Mouse (Mus musculus) embryonic facial prominence, embryonic 14.5 days (tissue): ENCODE results near the gene Tspan10. TPM values are rescaled to one million over a fixed set of nuclear protein-coding genes. Genes with fewer than 3 reads are reported as not detected.

ENCODE experiments used
- ATAC-seq: fragments of 200-750 bp; cut with Nextera tagmentation; 2 replicates; pipeline ENCODE4 v1.8.0; 2017; ENCODE audit warnings: low read depth, moderate number of reproducible peaks, moderate TSS enrichment
- DNase-seq: peaks from one replicate; pipeline ENCODE4 v3.0.0-alpha.2; 2015; ENCODE audit warnings: low spot score
- H3K27ac ChIP-seq: fragments of 300-500 bp; sonication (generic); replicated peaks from 2 replicates; pipeline ENCODE4 v1.5.1; 2014; ENCODE audit warnings: low read depth, mild to moderate bottlenecking, low read length, moderate library complexity
- H3K27me3 ChIP-seq: fragments of 300-500 bp; sonication (generic); replicated peaks from 2 replicates; pipeline ENCODE4 v1.6.1; 2014; ENCODE audit warnings: low read length; ENCODE audit not compliant: control insufficient read depth, insufficient read depth
- H3K36me3 ChIP-seq: fragments of 300-500 bp; sonication (generic); 2 replicates; pipeline ENCODE4 v1.6.1; 2014; ENCODE audit warnings: low read length, mixed read lengths; ENCODE audit not compliant: control insufficient read depth, insufficient read depth
- H3K4me1 ChIP-seq: fragments of 300-500 bp; sonication (generic); 2 replicates; pipeline ENCODE4 v1.6.1; 2014; ENCODE audit warnings: antibody characterized with exemption, low read length; ENCODE audit not compliant: control insufficient read depth, insufficient read depth
- H3K4me2 ChIP-seq: fragments of 300-500 bp; sonication (generic); 2 replicates; pipeline ENCODE4 v1.6.1; 2014; ENCODE audit warnings: low read depth, mild to moderate bottlenecking, low read length, moderate library complexity, mixed read lengths
- H3K4me3 ChIP-seq: fragments of 300-500 bp; sonication (generic); 2 replicates; pipeline ENCODE4 v1.5.1; 2014; ENCODE audit warnings: low read depth, mild to moderate bottlenecking, low read length
- H3K9ac ChIP-seq: fragments of 300-500 bp; sonication (generic); 2 replicates; pipeline ENCODE4 v1.6.1; 2014; ENCODE audit warnings: low read depth, mild to moderate bottlenecking, low read length, moderate library complexity, mixed read lengths
- H3K9me3 ChIP-seq: fragments of 300-500 bp; sonication (generic); 2 replicates; pipeline ENCODE4 v1.6.1; 2016; ENCODE audit warnings: low read length; ENCODE audit not compliant: control insufficient read depth
- WGBS: fragments of 180-500 bp; shearing (Covaris S2); extraction: QIAGEN DNeasy Blood & Tissue Kit; methylation state at CpG from one replicate; pipeline ENCODE4 v1.1.7; 2014; 5-methylcytosine and 5-hydroxymethylcytosine counted together
- polyA plus RNA-seq: library from polyadenylated mRNA; unstranded; fragments of >200 nt; fragmentation: Nextera tagmentation; extraction: Ambion mirVana; gene quantifications from 2 replicates; pipeline ENCODE4 v1.2.1, GENCODE M21; 2014

Gene Tspan10
- polyA plus RNA-seq, 1 experiment from 2014 or later, result 0.63 TPM

DNA sequence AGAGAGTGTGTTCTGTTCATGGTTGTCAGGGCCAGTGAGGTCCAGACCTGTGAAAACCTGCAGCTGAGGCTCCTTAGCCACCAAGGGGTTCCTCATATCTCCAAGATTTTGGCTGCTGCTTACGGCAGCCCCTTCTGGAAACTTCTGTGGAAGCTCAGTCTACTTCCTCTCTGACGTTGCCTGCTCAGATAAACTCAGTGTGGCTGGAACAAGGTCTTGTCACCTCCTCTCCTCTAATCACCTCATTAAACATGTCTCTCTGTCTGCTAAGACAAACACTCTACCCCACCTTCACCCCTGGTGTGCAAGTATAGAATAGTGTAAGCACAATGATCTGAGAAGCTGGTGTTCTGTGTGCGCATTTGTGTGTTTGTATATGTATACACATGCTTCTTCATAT is 3.0 kb downstream of the Tspan10 start:
- H3K4me1 ChIP-seq, result no peaks in the 10 kb centered on the region
- no peaks in the 10 kb centered on the region for H3K9me3 ChIP-seq
- H3K36me3 ChIP-seq, result no peaks in the 10 kb centered on the region
- H3K27me3 ChIP-seq, result no peaks in the 10 kb centered on the region
- DNase-seq, result no peak
- no peak overlapping the region for H3K9ac ChIP-seq
- WGBS, result 88% methylated on average over 3 of the region's 3 CpGs
- H3K4me3 ChIP-seq, result no peak overlapping the region
- no peak overlapping the region for H3K4me2 ChIP-seq
- H3K27ac ChIP-seq, result no peak overlapping the region
- ATAC-seq, result no peak

DNA sequence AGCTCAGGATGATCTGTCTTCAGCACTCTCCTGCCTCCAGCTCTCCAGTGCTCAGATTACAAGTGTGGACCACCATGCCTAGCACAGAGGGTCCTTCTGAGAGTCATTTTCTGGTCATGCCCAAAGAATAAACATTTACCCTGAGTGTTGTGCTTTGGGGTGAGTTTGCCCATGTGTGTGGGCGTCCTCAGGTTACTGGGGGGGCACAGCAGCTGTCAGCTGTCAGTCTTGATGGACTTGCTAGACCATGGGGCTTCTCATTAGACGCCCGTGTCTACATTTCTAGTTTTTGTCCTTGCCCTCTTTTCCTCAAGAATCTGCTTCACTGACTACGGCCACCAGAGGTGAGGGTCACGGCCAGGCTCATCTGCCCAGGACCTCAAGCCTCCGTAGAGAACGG is 4.7 kb downstream of the Tspan10 start:
- no peak for ATAC-seq
- no peak for DNase-seq
- H3K27me3 ChIP-seq, result no peaks in the 10 kb centered on the region
- no peak overlapping the region for H3K4me2 ChIP-seq
- no peaks in the 10 kb centered on the region for H3K9me3 ChIP-seq
- no peaks in the 10 kb centered on the region for H3K4me1 ChIP-seq
- no peaks in the 10 kb centered on the region for H3K36me3 ChIP-seq
- H3K4me3 ChIP-seq, result no peak overlapping the region
- H3K9ac ChIP-seq, result no peak overlapping the region
- no peak overlapping the region for H3K27ac ChIP-seq
- 65% methylated on average over 7 of the region's 7 CpGs for WGBS

- Histone ChIP-seq H3K27ac (no peak overlapping the region), H3K4me3 (no peak overlapping the region), H3K9ac (no peak overlapping the region), H3K9me3 (no peaks in the 10 kb centered on the region), H3K4me2 (no peak overlapping the region), H3K27me3 (no peaks in the 10 kb centered on the region), H3K36me3 (no peaks in the 10 kb centered on the region), H3K4me1 (no peaks in the 10 kb centered on the region; the same call in 1 of the 2 replicates)
- DNase-seq, result no peak
- WGBS, result 59% methylated on average over 3 of the region's 3 CpGs
- no peak for ATAC-seq
Measured at GRCm38 (mm10) chr11:120452246-120452645, 9.8 kb downstream of the Tspan10 start.

- Histone ChIP-seq H3K9ac (no peak within 1 kb of the TSS), H3K27ac (no peak within 1 kb of the TSS), H3K9me3 (no peaks in the 10 kb centered on the region), H3K4me1 (no peaks in the 10 kb centered on the region; the same call in 1 of the 2 replicates), H3K4me3 (no peak within 1 kb of the TSS), H3K27me3 (no peaks in the 10 kb centered on the region), H3K4me2 (no peak within 1 kb of the TSS), H3K36me3 (no peaks in the 10 kb centered on the region)
- DNase-seq, result no peak
- ATAC-seq, result no peak
- WGBS, result 82% methylated on average over 4 of the region's 4 CpGs
Measured at GRCm38 (mm10) chr11:120453306-120453705, 10.9 kb downstream of the Tspan10 start, which contains the start of gene Pde6g. TSS of gene Pde6g (minus strand) at chr11:120453500.

- H3K27me3 ChIP-seq, result no peaks in the 10 kb centered on the region
- no peak overlapping the region for H3K4me3 ChIP-seq
- no peak overlapping the region for H3K4me2 ChIP-seq
- peaks cover 8% of the 10 kb centered on the region; the same call in 1 of the 2 replicates for H3K36me3 ChIP-seq
- H3K9ac ChIP-seq, result no peak overlapping the region
- no peaks in the 10 kb centered on the region; the same call in 1 of the 2 replicates for H3K4me1 ChIP-seq
- no peaks in the 10 kb centered on the region for H3K9me3 ChIP-seq
- DNase-seq, result no peak
- 86% methylated on average over 4 of the region's 4 CpGs for WGBS
- no peak overlapping the region for H3K27ac ChIP-seq
- ATAC-seq, result no peak
Measured at GRCm38 (mm10) chr11:120454965-120455364, 12.5 kb downstream of the Tspan10 start.

- ATAC-seq (no peak), DNase-seq (no peak)
- Histone ChIP-seq H3K36me3 (peaks cover 11% of the 10 kb centered on the region; the same call in 1 of the 2 replicates), H3K27ac (no peak overlapping the region), H3K27me3 (no peaks in the 10 kb centered on the region), H3K4me2 (no peak overlapping the region), H3K4me3 (no peak overlapping the region), H3K9me3 (no peaks in the 10 kb centered on the region), H3K9ac (no peak overlapping the region), H3K4me1 (no peaks in the 10 kb centered on the region; the same call in 1 of the 2 replicates)
- WGBS, result 97% methylated on average over 7 of the region's 7 CpGs
Measured at GRCm38 (mm10) chr11:120455413-120455812, 13.0 kb downstream of the Tspan10 start.

- DNase-seq (no peak), ATAC-seq (peak; percentile 14)
- Histone ChIP-seq H3K9me3 (no peaks in the 10 kb centered on the region), H3K4me1 (no peaks in the 10 kb centered on the region; the same call in 1 of the 2 replicates), H3K4me2 (peak overlapping the region; percentile 72), H3K27me3 (no peaks in the 10 kb centered on the region), H3K4me3 (peak overlapping the region; percentile 71), H3K36me3 (peaks cover 30% of the 10 kb centered on the region), H3K9ac (peak overlapping the region; percentile 94), H3K27ac (peak overlapping the region; percentile 76)
- 37% methylated on average over 14 of the region's 14 CpGs for WGBS
Measured at GRCm38 (mm10) chr11:120457370-120457769, 14.9 kb downstream of the Tspan10 start.

DNA sequence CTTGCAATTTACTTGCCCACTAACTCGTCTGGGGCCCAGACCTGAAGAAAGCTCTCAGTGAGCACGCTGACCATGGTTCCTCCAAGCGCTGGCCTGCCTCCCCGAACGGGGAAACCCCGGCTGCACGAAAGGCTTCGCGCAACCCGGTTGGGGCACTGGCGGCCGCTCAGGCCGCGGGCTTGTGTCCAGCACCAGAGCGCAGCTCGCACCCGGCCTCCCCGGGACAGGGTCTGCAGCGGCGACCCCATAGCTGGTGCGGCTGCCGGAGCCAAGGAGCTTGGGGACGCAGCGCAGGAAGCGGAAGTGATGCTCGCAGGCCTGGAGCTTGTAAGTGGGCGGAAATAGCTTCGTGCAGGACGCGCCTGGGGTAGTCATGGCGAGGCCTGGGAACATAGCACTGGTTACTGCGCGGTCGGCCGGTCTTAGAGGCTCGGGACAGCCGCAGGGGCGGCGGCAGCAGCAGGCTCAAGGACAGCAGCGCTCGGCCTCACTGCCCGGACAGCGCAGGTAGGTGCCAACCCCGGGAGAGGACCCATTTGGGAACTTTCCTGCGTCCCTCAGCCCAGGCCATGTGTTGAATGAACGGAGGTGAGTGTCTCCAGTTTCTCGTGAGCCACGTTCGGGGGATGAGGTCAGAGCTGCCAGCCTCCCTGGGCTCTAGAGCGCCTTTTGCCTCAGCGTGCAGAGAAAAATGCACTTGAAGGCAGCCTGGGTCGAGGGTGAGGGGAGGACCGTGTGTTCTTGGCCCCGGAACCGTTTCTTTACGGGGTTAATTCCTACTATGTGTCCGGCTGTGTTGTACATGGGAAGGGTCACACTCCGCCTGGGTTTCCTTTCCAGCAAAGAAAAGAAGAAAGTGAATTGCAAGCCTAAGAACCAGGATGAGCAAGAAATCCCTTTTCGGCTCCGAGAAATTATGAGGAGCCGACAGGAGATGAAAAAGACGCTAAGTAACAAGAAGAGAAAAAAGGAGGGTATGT is 15.6 kb downstream of the Tspan10 start, which contains the start of the genes Oxld1 and Ccdc137:
Gene Oxld1 (minus strand): TSS at position 297 of the 980 bp plus-strand sequence.
Gene Ccdc137 (plus strand): TSS at position 344 of the 980 bp plus-strand sequence.
- H3K27ac ChIP-seq, result peak within 1 kb of the TSS; percentile 76
- H3K27me3 ChIP-seq, result no peaks in the 10 kb centered on the region
- H3K9ac ChIP-seq, result peak within 1 kb of the TSS; percentile 94
- no peaks in the 10 kb centered on the region for H3K9me3 ChIP-seq
- 6% methylated on average over 51 of the region's 62 CpGs for WGBS
- peak within 1 kb of the TSS; percentile 72 for H3K4me2 ChIP-seq
- peak within 1 kb of the TSS; percentile 71 for H3K4me3 ChIP-seq
- peaks cover 35% of the 10 kb centered on the region for H3K36me3 ChIP-seq
- no peaks in the 10 kb centered on the region; the same call in 1 of the 2 replicates for H3K4me1 ChIP-seq
- DNase-seq (peak; percentile 94), ATAC-seq (peak; percentile 92)
